Mouse (Mus musculus) megakaryocyte, adult 5-6 weeks (primary cell): Measurements from ENCODE around the gene Ppip5k2. TPM values are rescaled to one million over a fixed set of nuclear protein-coding genes. Genes with fewer than 3 reads are reported as not detected.
A peak's percentile ranks its signal among the peaks of the same experiment; 100 is the strongest.

ENCODE experiments used
- ATAC-seq: 2 replicates; pipeline ENCODE4 v1.8.0; 2016; ENCODE audit warnings: mild to moderate bottlenecking, inconsistent platforms; ENCODE audit not compliant: poor library complexity, severe bottlenecking
- total RNA-seq, 2 experiments: library from RNA; stranded (forward) in 1 of 2; stranded (reverse) in 1 of 2; fragments of 153-499, 151-499 nt in 1 of 2; fragments of 221-1000, 200-1000 nt in 1 of 2; gene quantifications; 2 replicates each; pipeline versions ENCODE4 v1.2.3 to v1.2.4; 2015 to 2017

Ppip5k2 gene
- total RNA-seq, 2 experiments from 2014 or later: 35.7 to 44.4 TPM

DNA sequence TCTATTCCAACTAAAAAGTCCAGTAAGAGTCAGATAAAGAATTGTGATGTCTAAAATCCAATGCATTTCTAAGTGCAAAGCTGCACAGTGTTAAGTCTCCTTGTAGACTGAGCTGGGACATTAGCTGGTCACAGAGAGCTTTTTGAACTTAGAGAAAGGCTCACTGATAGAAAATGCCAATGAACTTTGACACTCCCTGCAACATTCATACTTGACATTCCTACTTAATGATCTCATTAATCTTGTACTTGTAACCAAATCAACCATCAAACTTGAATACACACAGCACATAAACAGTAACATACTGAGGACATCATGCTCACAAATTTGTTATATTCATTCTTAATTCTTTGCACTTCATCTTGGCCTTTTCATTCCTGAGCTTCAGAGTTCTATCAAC, 10.4 kb downstream of the Ppip5k2 start:
- no peak for ATAC-seq

DNA sequence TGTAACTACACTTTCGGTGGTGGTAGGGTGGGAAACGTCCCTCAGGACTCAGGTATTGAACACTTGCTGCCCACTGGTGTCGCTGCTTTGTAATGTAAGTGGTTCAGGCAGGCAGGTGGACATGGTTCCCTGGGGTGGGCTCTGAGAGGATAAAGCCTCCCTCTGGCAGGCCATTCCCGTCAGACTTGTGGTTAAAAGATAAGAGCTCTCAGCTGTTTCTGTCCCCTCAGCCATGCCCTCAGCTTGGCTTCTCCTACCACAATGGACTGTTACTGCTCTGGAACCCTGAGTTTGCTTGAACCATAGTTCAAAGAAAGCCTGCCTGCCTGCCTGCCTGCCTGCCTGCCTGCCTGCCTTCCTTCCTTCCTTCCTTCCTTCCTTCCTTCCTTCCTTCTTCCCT, 15.8 kb downstream of the Ppip5k2 start:
- no peak for ATAC-seq

DNA sequence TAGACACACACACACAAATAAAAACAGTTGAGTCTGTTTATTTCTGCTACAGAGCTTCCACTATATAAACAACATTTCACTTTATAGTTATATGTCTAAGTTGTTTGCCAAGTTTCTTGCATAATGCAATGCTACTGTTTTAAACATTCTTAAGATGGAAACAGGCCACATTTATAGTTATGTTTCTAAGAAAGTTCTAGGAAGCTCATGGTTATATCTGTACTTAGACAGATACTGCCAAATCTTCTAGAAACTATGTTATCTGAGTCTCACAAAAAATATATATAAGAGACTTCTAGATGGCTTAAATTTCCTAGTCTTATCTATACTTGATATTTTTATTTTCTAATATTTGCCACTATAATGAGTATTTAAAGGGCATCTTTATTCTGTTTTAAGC, 17.0 kb downstream of the Ppip5k2 start:
- no peak for ATAC-seq

DNA sequence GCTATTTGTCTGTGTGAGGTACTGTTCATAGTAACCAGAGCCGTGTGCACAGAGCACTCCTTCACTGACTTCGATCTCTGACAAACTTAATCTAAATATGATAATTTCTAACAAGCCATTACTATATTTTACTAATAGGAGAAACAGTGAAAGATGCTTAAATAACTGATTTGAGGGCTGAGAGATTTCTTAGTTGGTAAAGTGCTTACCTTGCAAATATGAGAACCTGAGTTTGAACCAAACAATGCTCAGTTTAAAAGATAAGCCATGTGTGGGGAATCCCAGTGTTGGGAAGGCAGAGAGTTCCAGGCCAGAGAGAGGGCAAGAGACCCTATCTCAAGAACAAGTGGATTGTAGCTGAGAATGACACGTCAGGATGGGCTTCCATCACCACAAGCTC, 22.0 kb downstream of the Ppip5k2 start:
- ATAC-seq: no peak

DNA sequence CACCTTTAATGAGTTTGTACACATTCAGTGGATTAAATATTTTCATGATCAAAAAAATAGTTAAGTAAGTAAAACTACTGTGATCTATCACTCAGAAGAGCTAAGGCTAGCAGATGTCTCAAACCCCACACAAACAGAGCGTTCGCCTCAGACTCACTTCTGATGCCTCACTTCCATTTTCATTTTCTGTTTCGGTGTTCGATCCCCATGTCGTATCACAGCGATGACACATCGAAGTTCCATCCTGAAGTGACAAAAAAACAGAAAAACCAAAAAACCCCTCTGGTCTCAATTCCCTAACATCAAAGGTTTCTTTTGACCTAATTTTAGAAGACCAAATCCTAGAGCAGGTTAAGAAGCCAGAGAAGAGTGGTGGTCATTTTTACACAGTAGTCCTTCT, 23.9 kb downstream of the Ppip5k2 start:
- ATAC-seq: no peak

DNA sequence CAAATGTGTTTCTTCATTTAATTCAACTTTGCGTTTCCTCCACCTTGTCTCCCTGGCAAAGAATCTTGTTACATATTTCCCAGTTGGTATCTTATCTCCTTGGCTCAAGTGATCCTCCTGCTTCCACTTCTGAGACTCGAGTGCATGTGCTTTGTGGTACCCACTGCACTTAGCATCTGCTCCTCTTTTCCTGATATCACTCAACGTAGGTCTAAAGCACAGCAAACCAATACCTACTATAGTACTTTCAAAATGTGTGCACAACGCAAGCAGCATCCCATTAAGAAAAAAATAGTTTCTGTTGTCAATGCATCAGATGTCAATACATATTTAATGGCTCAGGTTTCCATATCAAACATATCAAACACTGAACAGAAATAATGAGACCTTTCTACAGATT, 24.5 kb downstream of the Ppip5k2 start:
- no peak for ATAC-seq

DNA sequence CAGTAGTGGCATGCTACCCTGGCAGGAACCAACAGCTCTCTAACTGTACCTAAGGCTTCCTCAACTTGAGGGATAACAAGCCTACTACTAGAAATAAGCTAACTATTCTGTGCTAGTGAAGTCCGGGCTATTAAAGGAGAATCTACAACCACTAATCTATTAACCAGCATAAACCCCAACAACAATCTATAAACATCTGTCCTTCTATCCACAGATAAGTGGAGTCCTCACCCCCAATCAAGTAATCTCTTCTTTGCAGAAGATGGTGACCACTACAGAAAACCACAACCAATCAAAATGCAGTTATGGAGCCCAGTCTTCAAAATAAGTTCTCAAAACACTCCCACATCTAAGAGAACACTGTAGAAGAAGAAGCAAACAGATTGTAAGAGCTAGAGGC, 27.1 kb downstream of the Ppip5k2 start:
- ATAC-seq: no peak

DNA sequence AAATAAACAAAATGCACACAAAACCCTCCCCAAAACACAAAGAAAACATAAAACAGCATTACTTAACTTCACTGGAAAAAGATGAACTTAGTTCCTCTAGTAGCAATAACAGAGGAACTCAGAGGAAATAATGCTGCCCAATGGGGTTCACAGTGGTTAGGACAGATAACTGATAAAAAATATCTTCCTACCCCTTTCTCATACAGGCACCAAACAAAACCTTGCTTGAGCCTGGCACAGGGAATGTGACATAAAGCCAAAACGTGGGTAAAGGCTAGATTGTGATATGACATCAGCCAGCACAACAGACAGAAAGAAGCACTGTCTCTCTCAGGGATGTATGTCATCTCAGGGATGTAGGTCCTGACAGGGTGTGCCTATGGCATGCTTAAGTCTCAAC, 40.9 kb downstream of the Ppip5k2 start:
- ATAC-seq: no peak

DNA sequence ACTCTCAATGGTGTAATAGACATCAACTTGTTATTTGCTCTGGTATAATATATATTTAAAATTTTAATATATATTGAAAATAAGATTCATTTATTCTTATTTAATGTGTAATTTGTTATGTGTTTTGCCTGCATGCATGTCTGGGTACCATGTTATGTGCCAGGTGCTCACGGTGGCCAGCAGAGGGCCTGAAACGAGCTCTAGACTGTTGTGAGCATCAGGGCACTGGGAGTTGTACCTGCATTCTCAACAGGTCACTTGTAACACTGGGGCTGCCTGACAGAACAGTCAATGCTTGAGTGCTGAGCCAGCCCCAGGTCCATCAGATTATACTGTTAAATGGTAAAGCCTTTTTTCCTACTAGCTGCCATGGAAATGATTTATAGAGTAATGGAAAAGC, 43.5 kb downstream of the Ppip5k2 start:
- ATAC-seq: no peak

DNA sequence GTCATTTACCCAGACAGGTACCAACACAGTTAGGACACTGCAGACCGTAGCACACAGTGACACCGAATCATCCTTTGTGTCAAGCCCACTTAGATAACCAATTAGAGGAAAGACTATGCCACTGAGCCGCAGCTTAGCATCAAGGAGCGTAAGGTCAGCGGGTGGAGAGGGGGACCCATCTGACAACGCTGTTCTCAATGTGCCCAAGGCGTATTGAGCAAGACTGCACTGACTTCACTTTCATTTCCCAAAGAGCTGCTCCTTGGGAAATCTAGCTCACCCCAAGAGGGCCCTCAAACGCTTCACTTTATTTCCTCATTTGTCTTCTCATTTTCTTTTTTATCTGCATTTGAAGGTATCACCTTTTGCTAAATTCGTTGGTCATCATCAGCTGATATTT, 51.8 kb downstream of the Ppip5k2 start:
- peak; percentile 99 for ATAC-seq

DNA sequence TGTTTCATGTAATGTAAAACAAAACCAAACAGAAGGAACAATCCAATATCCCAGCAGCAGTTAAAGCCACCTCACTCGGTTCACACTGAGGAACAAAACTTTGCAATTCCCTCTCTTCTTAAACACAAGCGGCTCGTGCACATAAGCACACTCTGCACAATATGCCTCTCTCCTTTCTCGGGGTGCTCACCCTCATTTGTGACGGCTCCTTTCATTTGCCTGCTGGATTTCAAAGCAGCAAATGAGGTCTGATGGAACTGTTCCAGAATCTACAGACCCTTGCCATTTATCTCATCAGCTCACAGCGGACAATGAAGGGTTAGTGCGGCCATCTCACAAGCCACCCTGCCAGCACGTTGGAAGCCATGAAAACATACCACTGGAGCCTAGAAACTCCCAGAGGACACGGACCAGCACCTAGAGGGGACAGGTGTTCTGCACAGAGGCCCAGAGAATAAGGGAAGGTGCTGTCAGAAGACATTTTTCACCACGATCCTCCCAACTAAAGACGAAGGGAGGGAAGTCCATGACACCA, 55.8 kb downstream of the Ppip5k2 start:
- ATAC-seq: no peak

DNA sequence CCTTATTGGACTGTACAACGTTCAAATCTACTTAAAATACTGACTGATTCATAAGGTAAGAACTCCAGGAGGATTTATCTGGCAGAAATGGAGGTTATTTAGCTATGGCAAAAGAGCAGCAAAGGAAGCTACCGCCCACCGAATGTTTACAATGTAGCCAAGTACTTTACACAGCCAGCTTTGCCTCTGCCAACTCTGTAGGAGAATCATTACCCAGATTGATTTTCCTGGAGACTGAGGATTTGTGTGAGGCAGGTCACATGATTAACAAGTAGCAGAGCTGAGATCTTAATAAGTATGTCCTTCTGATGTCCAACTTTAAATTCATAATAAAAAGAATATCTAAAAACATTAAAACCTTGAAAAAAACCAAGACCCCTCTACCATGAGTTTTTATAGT, 59.7 kb downstream of the Ppip5k2 start:
- no peak for ATAC-seq

DNA sequence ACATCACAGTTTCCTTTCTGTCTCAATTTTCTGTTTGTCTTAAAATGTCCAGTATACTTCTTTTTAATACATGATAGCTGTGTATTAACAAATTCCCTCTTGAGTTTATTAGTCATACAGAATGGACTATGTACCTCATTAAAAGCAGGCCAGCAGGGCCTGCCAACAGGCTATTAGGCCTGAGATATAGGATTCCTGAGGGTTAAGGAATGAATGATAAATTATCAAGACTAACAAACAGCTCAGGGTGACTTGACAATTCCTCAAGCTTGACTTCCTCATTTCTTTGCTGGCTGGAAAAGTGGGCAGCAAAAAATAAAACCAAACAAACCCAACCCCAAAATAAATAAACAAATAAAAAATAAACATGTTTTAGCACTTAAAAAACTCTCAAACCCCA, 64.8 kb downstream of the Ppip5k2 start:
- peak; percentile 60; the same call in 1 of the 2 replicates for ATAC-seq

DNA sequence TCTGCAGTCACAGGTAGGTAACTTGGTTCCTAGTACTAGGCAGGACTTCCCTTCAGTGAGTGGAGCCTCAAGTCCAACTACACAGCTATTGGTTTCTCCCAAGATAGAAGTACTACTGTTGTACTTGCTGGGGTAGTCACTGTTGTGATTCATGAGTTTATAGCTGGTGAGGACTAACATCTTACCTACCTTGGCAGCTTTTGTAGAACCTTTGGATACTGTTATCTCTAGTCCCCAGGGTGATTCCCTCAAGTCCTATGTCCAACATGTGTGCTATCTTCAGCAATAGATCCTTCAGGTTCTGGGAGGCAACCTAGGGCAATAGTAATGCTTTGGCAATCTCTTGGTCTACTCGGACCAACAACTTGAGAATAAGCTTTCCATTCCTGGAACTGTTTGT, 65.6 kb downstream of the Ppip5k2 start:
- ATAC-seq: no peak

DNA sequence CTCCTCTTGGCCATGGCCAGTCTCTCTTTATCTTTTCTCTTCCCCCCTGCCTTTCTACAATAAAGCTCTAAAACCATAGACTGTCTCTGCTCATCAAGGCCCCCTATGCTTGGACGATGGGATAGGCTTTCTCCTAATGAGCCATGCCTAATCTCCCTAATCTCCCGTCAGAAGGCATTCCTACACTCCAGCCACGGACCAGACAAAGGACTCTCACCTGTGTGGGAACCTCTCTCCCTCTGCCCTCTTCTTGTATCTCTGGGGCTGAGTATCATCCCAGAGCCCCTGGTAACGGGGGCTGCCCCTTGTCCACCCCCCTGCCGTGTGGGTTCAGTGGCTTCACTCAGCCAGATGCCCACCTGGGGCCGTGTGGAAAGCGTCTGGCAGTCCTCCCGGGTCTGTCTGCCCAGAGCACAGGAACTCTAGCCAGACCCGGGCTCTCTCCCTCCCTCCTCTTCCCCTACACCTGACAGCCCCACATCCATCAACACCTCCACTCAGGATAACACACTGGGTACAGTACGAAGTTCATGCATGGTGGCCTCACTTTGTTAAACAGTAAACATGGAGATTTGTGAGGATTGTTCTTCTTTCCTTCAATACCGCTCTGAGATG, 71.1 kb downstream of the Ppip5k2 start:
- ATAC-seq: no peak

DNA sequence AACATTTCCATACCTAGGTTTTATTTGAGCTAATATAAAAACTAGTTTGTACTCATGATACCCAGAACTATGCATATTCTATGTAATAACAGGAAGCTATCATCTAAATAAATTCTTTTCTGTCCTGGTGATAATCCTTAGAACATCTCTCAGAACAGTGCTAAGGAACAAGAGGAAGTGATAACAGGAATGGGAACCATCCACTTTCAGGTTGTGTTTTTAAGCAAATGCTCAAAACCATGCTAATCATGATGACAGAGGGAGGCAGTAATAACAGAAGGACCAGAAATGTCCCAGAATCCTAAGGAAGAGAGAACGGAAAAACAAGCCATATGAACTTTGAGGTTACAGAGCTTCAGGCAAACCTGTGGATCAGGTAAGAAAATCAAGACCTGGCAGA, 72.9 kb downstream of the Ppip5k2 start:
- ATAC-seq: peak; percentile 77

DNA sequence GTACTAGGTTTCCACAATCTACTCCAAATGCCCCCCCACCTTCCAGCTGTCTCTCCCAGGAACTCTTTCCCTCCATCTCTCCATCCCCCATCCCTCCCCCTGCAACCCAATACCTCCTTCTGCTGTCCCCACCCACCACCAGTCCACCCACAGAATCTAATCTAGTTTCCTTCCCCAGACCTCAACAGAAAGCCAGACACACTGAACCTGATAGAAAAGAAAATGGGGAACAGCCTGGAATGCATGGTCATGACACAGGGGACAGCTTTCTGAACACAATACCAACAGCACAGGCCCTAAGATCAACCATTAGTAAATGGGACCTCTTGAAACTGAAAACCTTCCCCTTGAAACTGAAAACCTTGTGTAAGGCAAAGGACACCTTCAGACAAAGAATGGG, 76.4 kb downstream of the Ppip5k2 start:
- no peak for ATAC-seq

DNA sequence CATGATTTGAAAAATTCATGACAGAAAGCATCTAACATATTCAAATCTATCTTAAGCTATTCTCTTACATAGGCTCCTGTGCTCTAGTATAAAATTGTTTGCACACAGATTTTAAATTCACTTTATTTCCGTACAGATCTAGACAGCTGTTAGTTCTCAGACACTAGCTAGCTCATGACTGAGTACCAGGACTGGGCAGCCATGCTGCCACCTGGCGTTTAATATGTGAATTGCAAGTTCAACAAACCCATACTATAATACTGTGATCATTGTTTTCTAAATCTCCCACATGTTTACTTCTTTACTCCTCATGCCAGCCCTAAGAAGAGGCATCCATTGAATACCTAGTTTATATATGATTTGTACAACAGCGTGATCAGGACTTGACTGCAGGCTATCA, 81.5 kb downstream of the Ppip5k2 start:
- peak; percentile 97 for ATAC-seq

DNA sequence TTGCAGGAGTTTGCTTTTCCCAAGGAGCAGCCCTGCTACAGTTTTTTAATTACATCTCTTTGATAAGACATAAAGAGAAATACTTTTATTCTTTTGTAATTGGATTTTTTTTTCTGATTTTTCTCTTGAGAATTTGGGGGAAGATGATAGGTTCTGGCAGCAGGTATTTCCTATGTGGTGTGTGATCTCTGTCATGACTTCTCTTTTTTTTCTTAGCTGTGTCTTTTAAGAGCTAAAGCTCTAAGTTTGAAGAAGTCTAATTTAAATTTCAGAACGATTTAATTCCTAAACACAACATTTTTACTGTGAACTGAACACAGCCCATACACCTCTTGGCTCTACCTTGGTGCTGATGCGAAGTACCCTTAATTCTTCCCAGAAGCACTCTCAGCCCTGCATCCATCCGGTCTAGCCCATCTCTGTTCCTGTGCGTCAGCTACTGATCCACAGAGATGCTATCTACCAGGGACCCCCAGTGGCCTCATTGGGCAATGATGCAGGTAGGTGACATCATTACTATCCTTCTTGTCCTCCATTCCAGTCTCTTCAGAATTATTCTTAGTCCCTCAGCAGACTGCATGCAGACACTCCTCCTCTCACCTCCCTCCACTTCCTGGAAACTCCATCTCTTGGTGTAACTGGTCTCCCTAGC, 93.6 kb downstream of the Ppip5k2 start:
- ATAC-seq: peak; percentile 53; the same call in 1 of the 2 replicates

DNA sequence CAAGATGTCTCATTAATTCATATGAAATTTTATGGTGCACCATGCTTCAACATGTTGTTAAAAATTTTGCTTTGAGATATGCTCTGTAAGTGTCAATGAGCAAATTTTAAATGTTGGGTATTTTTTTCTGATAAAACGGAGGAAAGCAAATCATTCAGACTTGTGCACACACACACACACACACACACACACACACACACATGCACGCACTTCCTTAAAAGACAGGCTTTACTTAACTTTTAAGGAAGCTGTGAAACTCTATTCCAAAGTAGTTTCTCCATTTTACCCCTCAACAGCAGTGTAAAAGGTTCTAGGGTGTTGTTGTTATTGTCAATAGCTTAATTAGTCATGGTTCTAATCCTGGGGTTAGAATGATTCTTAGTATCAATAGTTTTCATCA, 94.1 kb downstream of the Ppip5k2 start:
- ATAC-seq: peak; percentile 89

DNA sequence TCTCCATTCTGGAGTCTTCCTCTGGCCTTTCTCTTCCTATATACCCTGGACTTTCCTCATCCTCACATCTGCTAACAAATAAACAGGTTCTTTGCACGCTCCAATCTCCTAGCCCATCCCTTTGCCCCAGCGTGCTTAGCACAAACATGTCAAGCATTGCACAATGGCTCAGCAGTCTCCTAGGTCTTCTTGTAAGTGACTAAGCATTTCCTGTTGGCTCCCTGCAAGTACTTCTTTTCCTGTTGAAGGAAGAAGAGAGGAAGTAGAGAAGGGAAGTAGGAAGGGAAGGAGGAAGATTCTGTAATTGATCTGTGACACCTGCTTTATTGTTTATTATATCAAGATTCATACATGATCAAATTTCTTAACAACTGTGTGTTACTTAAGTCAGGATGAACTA, 97.4 kb downstream of the Ppip5k2 start:
- ATAC-seq: peak; percentile 88

DNA sequence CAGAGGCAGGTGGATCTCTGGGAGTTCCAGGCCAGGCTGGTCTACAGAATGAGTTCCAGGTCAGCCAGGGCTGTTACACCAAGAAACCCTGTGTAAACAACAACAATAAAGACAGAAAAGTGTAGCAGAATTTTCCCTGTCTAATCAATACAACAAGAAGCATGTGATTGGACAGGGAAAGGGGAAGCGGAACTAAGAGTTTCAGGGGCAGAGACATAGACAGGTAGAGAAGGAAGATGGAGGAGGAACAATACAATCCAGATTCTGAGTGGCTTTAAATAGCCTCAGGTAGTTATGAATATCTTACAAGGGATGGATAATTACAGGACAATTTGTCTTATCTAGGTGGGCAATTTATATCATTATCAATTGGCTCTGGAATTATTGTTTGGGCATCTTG, 102.9 kb downstream of the Ppip5k2 start:
- peak; percentile 58 for ATAC-seq

DNA sequence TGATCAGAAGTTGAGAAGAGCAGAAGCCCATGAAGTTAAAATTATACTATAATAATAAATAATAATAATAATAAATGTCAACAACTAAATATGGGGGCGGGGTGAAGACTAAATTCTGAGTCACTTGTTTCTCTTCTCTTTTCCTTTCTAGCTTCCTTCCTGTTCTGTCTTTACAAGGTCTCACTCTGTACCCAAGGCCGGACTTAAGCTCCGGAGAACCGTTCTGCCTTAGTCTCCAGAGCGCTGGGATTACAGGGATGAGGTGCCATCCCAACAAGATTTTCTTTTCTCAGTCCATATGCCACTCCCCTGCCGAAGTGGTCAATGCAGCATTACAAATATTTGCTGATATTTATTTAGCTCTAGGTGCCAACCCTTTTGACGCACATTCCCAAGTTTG, 107.9 kb downstream of the Ppip5k2 start:
- peak; percentile 9; the same call in 1 of the 2 replicates for ATAC-seq
